Mouse (Mus musculus): Measurements from ENCODE around the gene Ablim2. TPM values are rescaled to one million over a fixed set of nuclear protein-coding genes. Genes with fewer than 3 reads are reported as not detected.

Gene Ablim2
- polyA plus RNA-seq, 1 experiment from 2014 or later: 3.8 TPM

- Histone ChIP-seq H3K9ac (no peak overlapping the region), H3K9me3 (replicated peaks) (no peaks in the 10 kb centered on the region), H3K4me3 (no peak overlapping the region), H3K27me3 (replicated peaks) (peaks cover 13% of the 10 kb centered on the region), H3K36me3 (no peaks in the 10 kb centered on the region), H3K4me1 (replicated peaks) (peaks cover 27% of the 10 kb centered on the region), H3K27ac (ENCODE audit: poor library complexity, severe bottlenecking) (no peak overlapping the region), H3K4me2 (no peak overlapping the region)
- WGBS: 87% methylated on average over 4 of the region's 4 CpGs
- no peak for ATAC-seq (ENCODE audit: insufficient number of reproducible peaks, low FRiP score)
These were observed 36.3 kb downstream of the Ablim2 start for GRCm38 (mm10) chr5:35793971-35794370.

- peak overlapping the region; percentile 72 for H3K27ac ChIP-seq (ENCODE audit: poor library complexity, severe bottlenecking)
- ATAC-seq (ENCODE audit: insufficient number of reproducible peaks, low FRiP score): no peak
These were observed 37.3 kb downstream of the Ablim2 start for GRCm38 (mm10) chr5:35794942-35795341.

GRCm38 (mm10) chr5:35795481-35796048 lies 37.9 kb downstream of the Ablim2 start:
- no peaks in the 10 kb centered on the region for H3K36me3 ChIP-seq
- no peaks in the 10 kb centered on the region for H3K9me3 ChIP-seq (replicated peaks)
- H3K4me3 ChIP-seq: no peak overlapping the region
- H3K27me3 ChIP-seq (replicated peaks): peaks cover 13% of the 10 kb centered on the region
- 51% methylated on average over 7 of the region's 7 CpGs for WGBS
- ATAC-seq (ENCODE audit: insufficient number of reproducible peaks, low FRiP score): peak; percentile 75
- no peak overlapping the region for H3K4me2 ChIP-seq
- peaks cover 27% of the 10 kb centered on the region for H3K4me1 ChIP-seq (replicated peaks)
- peak overlapping the region; percentile 72 for H3K27ac ChIP-seq (ENCODE audit: poor library complexity, severe bottlenecking)
- H3K9ac ChIP-seq: no peak overlapping the region

More at GRCm38 (mm10) chr5:35794942-35795341, 37.3 kb downstream of the Ablim2 start:
- Histone ChIP-seq H3K9me3 (replicated peaks) (no peaks in the 10 kb centered on the region), H3K4me2 (no peak overlapping the region), H3K9ac (no peak overlapping the region), H3K36me3 (no peaks in the 10 kb centered on the region), H3K27me3 (replicated peaks) (peaks cover 13% of the 10 kb centered on the region), H3K4me1 (replicated peaks) (peaks cover 27% of the 10 kb centered on the region), H3K4me3 (no peak overlapping the region)
- 46% methylated on average over 4 of the region's 4 CpGs for whole genome bisulfite sequencing

GRCm38 (mm10) chr5:35796136-35796535 lies 38.5 kb downstream of the Ablim2 start:
- ATAC-seq (ENCODE audit: insufficient number of reproducible peaks, low FRiP score): no peak
- peaks cover 13% of the 10 kb centered on the region for H3K27me3 ChIP-seq (replicated peaks)
- H3K4me2 ChIP-seq: no peak overlapping the region
- no peaks in the 10 kb centered on the region for H3K9me3 ChIP-seq (replicated peaks)
- H3K4me1 ChIP-seq (replicated peaks): peaks cover 33% of the 10 kb centered on the region
- no peak overlapping the region for H3K4me3 ChIP-seq
- peak overlapping the region; percentile 69 for H3K27ac ChIP-seq (ENCODE audit: poor library complexity, severe bottlenecking)
- H3K36me3 ChIP-seq: no peaks in the 10 kb centered on the region
- H3K9ac ChIP-seq: no peak overlapping the region
- WGBS: 72% methylated on average over 5 of the region's 5 CpGs

GRCm38 (mm10) chr5:35799090-35799489 lies 41.4 kb downstream of the Ablim2 start:
- Histone ChIP-seq H3K27me3 (replicated peaks) (peaks cover 21% of the 10 kb centered on the region), H3K9me3 (replicated peaks) (no peaks in the 10 kb centered on the region), H3K27ac (ENCODE audit: poor library complexity, severe bottlenecking) (no peak overlapping the region), H3K4me3 (no peak overlapping the region), H3K36me3 (no peaks in the 10 kb centered on the region), H3K4me1 (replicated peaks) (peaks cover 37% of the 10 kb centered on the region), H3K9ac (no peak overlapping the region), H3K4me2 (no peak overlapping the region)
- WGBS: 27% methylated on average over 5 of the region's 5 CpGs
- no peak for ATAC-seq (ENCODE audit: insufficient number of reproducible peaks, low FRiP score)

- Histone ChIP-seq H3K4me3 (no peak overlapping the region), H3K4me2 (no peak overlapping the region), H3K9me3 (replicated peaks) (no peaks in the 10 kb centered on the region), H3K27me3 (replicated peaks) (0 out of 2 replicates have a peak, but pooled peaks cover 8% of the 10 kb centered on the region), H3K4me1 (replicated peaks) (peaks cover 32% of the 10 kb centered on the region), H3K9ac (no peak overlapping the region), H3K27ac (ENCODE audit: poor library complexity, severe bottlenecking) (no peak overlapping the region), H3K36me3 (no peaks in the 10 kb centered on the region)
- WGBS: 82% methylated on average over 5 of the region's 5 CpGs
- no peak for ATAC-seq (ENCODE audit: insufficient number of reproducible peaks, low FRiP score)
These were observed 45.7 kb downstream of the Ablim2 start for GRCm38 (mm10) chr5:35803416-35803815.

GRCm38 (mm10) chr5:35804685-35805084 lies 47.0 kb downstream of the Ablim2 start:
- no peak overlapping the region for H3K4me3 ChIP-seq
- H3K9me3 ChIP-seq (replicated peaks): no peaks in the 10 kb centered on the region
- H3K9ac ChIP-seq: no peak overlapping the region
- H3K27me3 ChIP-seq (replicated peaks): 0 out of 2 replicates have a peak, but pooled peaks cover 11% of the 10 kb centered on the region
- no peak for ATAC-seq (ENCODE audit: insufficient number of reproducible peaks, low FRiP score)
- no peak overlapping the region for H3K27ac ChIP-seq (ENCODE audit: poor library complexity, severe bottlenecking)
- H3K36me3 ChIP-seq: no peaks in the 10 kb centered on the region
- H3K4me2 ChIP-seq: no peak overlapping the region
- 84% methylated on average over 4 of the region's 4 CpGs for WGBS
- H3K4me1 ChIP-seq (replicated peaks): peaks cover 33% of the 10 kb centered on the region

GRCm38 (mm10) chr5:35805209-35805608 lies 47.5 kb downstream of the Ablim2 start:
- Histone ChIP-seq H3K4me1 (replicated peaks) (peaks cover 33% of the 10 kb centered on the region), H3K4me3 (no peak overlapping the region), H3K9ac (no peak overlapping the region), H3K27me3 (replicated peaks) (0 out of 2 replicates have a peak, but pooled peaks cover 11% of the 10 kb centered on the region), H3K9me3 (replicated peaks) (no peaks in the 10 kb centered on the region), H3K27ac (ENCODE audit: poor library complexity, severe bottlenecking) (no peak overlapping the region), H3K36me3 (no peaks in the 10 kb centered on the region), H3K4me2 (no peak overlapping the region)
- no peak for ATAC-seq (ENCODE audit: insufficient number of reproducible peaks, low FRiP score)
- WGBS: 83% methylated on average over 3 of the region's 3 CpGs

GRCm38 (mm10) chr5:35807018-35807417 lies 49.3 kb downstream of the Ablim2 start:
- H3K4me3 ChIP-seq: no peak overlapping the region
- H3K36me3 ChIP-seq: no peaks in the 10 kb centered on the region
- ATAC-seq (ENCODE audit: insufficient number of reproducible peaks, low FRiP score): no peak
- peaks cover 42% of the 10 kb centered on the region for H3K4me1 ChIP-seq (replicated peaks)
- no peak overlapping the region for H3K4me2 ChIP-seq
- WGBS: 63% methylated on average over 8 of the region's 8 CpGs
- 0 out of 2 replicates have a peak, but pooled peaks cover 10% of the 10 kb centered on the region for H3K27me3 ChIP-seq (replicated peaks)
- H3K27ac ChIP-seq (ENCODE audit: poor library complexity, severe bottlenecking): no peak overlapping the region
- H3K9me3 ChIP-seq (replicated peaks): no peaks in the 10 kb centered on the region
- H3K9ac ChIP-seq: no peak overlapping the region

- no peak for ATAC-seq (ENCODE audit: insufficient number of reproducible peaks, low FRiP score)
- no peak overlapping the region for H3K4me2 ChIP-seq
- peaks cover 21% of the 10 kb centered on the region for H3K27me3 ChIP-seq (replicated peaks)
- peaks cover 29% of the 10 kb centered on the region for H3K4me1 ChIP-seq (replicated peaks)
- no peak overlapping the region for H3K27ac ChIP-seq (ENCODE audit: poor library complexity, severe bottlenecking)
- no peak overlapping the region for H3K9ac ChIP-seq
- no peaks in the 10 kb centered on the region for H3K9me3 ChIP-seq (replicated peaks)
- H3K4me3 ChIP-seq: no peak overlapping the region
- no peaks in the 10 kb centered on the region for H3K36me3 ChIP-seq
- WGBS: 53% methylated on average over 3 of the region's 3 CpGs
These were observed 52.8 kb downstream of the Ablim2 start for GRCm38 (mm10) chr5:35810526-35810925.

- ATAC-seq (ENCODE audit: insufficient number of reproducible peaks, low FRiP score): no peak
- peaks cover 28% of the 10 kb centered on the region for H3K27me3 ChIP-seq (replicated peaks)
- H3K9me3 ChIP-seq (replicated peaks): no peaks in the 10 kb centered on the region
- H3K36me3 ChIP-seq: no peaks in the 10 kb centered on the region
- H3K4me3 ChIP-seq: no peak overlapping the region
- 47% methylated on average over 13 of the region's 13 CpGs for WGBS
- H3K4me1 ChIP-seq (replicated peaks): peaks cover 29% of the 10 kb centered on the region
- no peak overlapping the region for H3K27ac ChIP-seq (ENCODE audit: poor library complexity, severe bottlenecking)
- 0 out of 2 replicates have a peak overlapping the region, but pooled peaks have one; percentile 10 for H3K4me2 ChIP-seq
- no peak overlapping the region for H3K9ac ChIP-seq
These were observed 54.1 kb downstream of the Ablim2 start for GRCm38 (mm10) chr5:35811639-35812295.

All from heart, embryonic 12.5 days (tissue).